Mouse (Mus musculus) E14TG2a.4 (cell line): Measurements from ENCODE around the gene Gm12166.

Experiments
- H3K27me3 ChIP-seq: 2 replicates; pipeline ENCODE4 v1.6.1; 2014; ENCODE audit warnings: low read length, control low read depth; ENCODE audit not compliant: insufficient read depth
- H3K36me3 ChIP-seq: 2 replicates; pipeline ENCODE4 v1.6.1; 2014; ENCODE audit warnings: low read length, control low read depth; ENCODE audit not compliant: insufficient read depth
- H3K4me1 ChIP-seq: replicated peaks from 2 replicates; pipeline ENCODE4 v1.6.1; 2014; ENCODE audit warnings: low read depth, low read length, control low read depth
- H3K4me3 ChIP-seq: replicated peaks from 2 replicates; pipeline ENCODE4 v1.5.1; 2014; ENCODE audit warnings: mild to moderate bottlenecking, low read length
- H3K9me3 ChIP-seq: 2 replicates; pipeline ENCODE4 v1.6.1; 2014; ENCODE audit warnings: low read length, control low read depth
- CTCF ChIP-seq: conservative IDR thresholded peaks from 2 replicates; pipeline ENCODE4 v1.5.1; 2014; ENCODE audit warnings: low read length
- NANOG ChIP-seq: IDR thresholded peaks from 2 replicates; pipeline ENCODE4 v1.6.1; 2014; ENCODE audit warnings: borderline replicate concordance, low read length, mixed read lengths
- POU5F1 ChIP-seq: IDR thresholded peaks from 2 replicates; pipeline ENCODE4 v1.6.1; 2014; ENCODE audit warnings: low read length, borderline replicate concordance

Gm12166 gene

DNA sequence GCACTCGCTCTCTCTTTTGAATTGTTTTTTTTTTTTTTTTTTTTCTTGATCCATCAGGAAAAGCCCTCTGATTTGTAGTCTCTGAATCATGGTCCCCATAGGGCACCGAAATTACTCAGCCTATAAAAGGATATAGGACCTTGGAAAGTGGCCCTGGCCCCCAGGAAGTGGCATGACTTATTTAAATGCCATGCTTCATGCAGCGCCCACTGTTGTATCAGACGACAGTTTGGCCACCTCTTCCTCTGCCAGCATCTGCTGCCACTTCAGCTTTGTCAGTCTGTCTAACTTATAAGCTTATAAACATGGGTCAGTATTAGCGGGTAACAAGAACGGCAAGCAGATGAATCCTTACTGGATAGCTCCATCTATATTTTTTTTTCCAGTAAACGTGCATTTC is 19.2 kb downstream of the Gm12166 start:
- peaks cover 10% of the 10 kb centered on the region; the same call in 1 of the 2 replicates for H3K27me3 ChIP-seq
- peaks cover 7% of the 10 kb centered on the region for H3K9me3 ChIP-seq
- H3K36me3 ChIP-seq = no peaks in the 10 kb centered on the region
- H3K4me1 ChIP-seq = peaks cover 8% of the 10 kb centered on the region
- H3K4me3 ChIP-seq = no peak overlapping the region
- no peak for TF ChIP-seq POU5F1
- TF ChIP-seq CTCF = no peak
- no peak for TF ChIP-seq NANOG

DNA sequence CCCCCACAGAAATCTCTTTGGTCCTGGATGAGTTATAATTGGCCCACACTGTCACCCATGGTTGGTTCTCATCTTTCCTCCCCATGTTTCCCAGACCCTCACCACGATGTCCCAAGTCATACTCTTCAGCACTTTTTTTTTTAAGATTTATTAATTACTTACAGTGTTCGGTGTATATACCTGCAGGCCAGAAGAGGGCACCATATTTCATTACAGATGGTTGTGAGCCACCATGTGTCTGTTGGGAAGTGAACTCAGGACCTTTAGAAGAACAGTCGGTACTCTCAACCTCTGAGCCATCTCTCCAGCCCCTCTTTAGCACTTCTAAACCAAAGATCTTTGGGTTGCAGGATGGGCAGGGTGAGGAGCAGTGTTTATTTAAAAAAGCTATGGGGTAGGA is 20.7 kb downstream of the Gm12166 start:
- H3K36me3 ChIP-seq = no peaks in the 10 kb centered on the region
- TF ChIP-seq CTCF (no peak), NANOG (no peak), POU5F1 (no peak)

DNA sequence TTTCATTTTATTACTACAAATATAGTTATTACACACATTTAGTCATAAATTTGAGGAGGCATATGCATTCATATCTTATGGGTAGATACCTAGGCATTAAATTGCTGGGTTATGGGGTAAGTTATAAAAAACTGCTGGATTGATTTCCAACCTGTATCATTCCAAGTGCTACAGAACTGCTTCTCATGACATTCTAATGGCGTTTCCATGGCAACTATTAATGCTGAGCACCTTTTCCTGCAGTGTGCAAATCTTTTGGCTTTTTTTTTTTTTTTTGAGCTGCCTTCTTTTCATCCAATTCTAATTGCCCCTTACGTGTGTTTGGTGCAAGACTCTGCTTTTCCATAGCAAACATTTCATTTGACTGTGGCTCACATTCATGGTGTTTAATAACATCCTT is 22.1 kb downstream of the Gm12166 start:
- TF ChIP-seq CTCF (no peak), NANOG (no peak), POU5F1 (no peak)
- peaks cover 7% of the 10 kb centered on the region; the same call in 1 of the 2 replicates for H3K27me3 ChIP-seq
- H3K9me3 ChIP-seq = no peaks in the 10 kb centered on the region
- H3K36me3 ChIP-seq = no peaks in the 10 kb centered on the region
- no peak overlapping the region for H3K4me3 ChIP-seq
- H3K4me1 ChIP-seq = peaks cover 11% of the 10 kb centered on the region

More for the DNA sequence above, 20.7 kb downstream of the Gm12166 start:
- Histone ChIP-seq H3K4me1 (peaks cover 8% of the 10 kb centered on the region), H3K4me3 (no peak overlapping the region), H3K27me3 (peaks cover 7% of the 10 kb centered on the region; the same call in 1 of the 2 replicates), H3K9me3 (no peaks in the 10 kb centered on the region)

DNA sequence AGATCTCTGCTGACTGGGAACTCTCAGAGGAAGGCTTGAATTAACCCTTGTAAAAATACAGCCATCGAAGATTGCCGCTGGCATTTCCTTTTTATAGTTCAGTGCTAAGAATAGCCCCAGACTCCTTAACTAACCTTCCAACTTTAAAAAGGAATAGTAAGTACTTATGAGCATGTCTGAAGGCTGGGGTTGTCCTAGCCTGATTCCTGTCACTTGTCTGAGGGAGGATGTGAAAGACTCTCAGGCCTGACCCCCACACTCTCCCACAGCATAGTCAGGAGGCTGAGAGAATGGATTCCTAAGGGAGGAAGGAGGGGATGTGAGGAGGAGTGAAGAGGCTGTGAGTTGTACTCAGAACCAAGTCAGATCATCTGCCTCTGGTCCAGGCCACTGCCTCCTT is 22.6 kb downstream of the Gm12166 start:
- no peak for TF ChIP-seq POU5F1
- no peak for TF ChIP-seq CTCF
- TF ChIP-seq NANOG = no peak
- peaks cover 11% of the 10 kb centered on the region for H3K4me1 ChIP-seq
- no peaks in the 10 kb centered on the region for H3K36me3 ChIP-seq
- no peak overlapping the region for H3K4me3 ChIP-seq
- H3K9me3 ChIP-seq = no peaks in the 10 kb centered on the region
- peaks cover 7% of the 10 kb centered on the region; the same call in 1 of the 2 replicates for H3K27me3 ChIP-seq

DNA sequence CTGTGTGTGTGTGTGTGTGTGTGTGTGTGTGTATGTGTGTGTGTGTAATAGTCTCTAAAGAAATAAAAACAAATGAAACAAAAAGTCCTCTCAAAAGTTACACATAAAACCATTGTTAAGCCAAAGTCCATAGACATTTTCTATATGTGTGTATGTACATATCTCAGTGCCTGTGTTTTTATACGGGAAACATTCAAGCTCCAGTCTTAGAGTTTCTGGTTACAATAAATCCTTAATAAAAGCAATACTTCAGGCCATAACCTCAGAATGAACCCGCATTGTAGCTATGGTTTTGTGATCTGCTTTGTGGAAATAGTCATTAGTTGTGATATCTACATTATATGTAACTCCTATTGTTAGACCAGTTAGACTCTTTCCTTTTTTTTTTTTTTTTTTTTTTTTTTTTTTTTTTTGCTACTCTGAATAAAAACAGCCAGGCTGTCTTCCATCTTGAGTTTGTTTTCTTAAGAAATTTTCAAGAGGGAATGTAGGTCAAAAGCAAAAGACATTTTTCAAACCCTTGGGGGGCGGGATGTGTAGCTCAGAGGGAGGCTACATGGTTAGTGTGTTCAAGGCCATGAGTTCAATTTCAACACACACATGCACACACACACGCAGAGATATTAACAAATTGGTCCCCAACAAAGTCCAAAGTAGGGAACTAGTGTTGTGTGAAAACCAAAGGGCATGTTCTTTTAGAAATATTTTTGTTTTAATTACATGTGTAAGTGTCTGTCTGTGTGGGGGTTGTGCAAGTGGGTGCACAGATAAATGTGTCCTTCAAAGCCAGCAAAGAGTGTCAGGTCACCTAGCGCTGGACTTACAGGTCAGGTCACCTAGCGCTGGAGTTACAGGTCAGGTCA is 23.9 kb downstream of the Gm12166 start:
- H3K4me1 ChIP-seq = peaks cover 11% of the 10 kb centered on the region
- TF ChIP-seq CTCF = no peak
- no peak for TF ChIP-seq NANOG
- TF ChIP-seq POU5F1 = no peak

DNA sequence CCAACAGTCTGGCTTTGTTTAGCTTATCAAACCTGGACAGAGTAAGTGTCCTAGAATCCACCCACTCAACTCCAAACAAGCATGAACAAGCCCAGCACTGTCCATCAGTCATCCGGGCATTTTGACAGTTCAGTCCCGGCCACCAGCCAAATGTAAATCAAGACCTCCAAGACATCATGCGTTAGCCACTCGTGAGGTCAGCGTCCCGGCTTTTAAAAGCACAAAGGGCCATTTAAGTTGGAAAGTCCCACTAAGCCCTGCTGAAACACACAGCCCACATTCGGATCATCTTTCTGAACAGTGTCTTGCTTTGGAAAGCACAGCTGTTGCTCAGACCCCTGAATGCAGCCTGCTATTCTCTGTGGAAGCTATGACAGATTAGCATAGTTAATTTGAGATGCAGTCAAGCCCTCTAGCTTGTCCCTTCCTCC is 26.1 kb downstream of the Gm12166 start:
- H3K4me1 ChIP-seq = peaks cover 7% of the 10 kb centered on the region; the same call in 1 of the 2 replicates
- H3K36me3 ChIP-seq = no peaks in the 10 kb centered on the region
- H3K4me3 ChIP-seq = no peak overlapping the region
- H3K9me3 ChIP-seq = no peaks in the 10 kb centered on the region
- H3K27me3 ChIP-seq = peaks cover 9% of the 10 kb centered on the region; the same call in 1 of the 2 replicates
- TF ChIP-seq POU5F1 = no peak
- TF ChIP-seq CTCF = no peak
- no peak for TF ChIP-seq NANOG

More for the DNA sequence above, 23.9 kb downstream of the Gm12166 start:
- Histone ChIP-seq H3K27me3 (peaks cover 3% of the 10 kb centered on the region; the same call in 1 of the 2 replicates), H3K4me3 (no peak overlapping the region), H3K9me3 (no peaks in the 10 kb centered on the region), H3K36me3 (no peaks in the 10 kb centered on the region)

DNA sequence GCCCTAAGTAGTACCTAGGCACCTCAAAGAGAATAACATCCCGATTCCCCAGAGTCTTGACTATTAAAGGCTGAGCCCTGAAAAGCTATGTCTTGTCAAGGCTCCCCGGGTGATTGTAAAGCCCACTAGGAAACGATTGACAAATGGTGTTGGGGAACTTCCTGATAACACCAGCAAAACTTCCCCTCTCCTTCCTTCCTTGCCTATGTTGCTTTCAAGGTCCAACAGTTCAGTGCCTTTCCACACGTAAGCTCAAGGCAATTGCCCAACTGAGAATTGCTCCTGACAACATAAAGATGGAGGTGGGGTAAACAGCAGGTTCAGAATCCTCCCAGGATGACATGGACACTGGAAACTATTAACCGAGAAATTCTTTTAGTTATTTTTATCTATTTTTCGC is 29.1 kb downstream of the Gm12166 start:
- TF ChIP-seq NANOG (no peak), CTCF (no peak), POU5F1 (no peak)
- H3K4me3 ChIP-seq = no peak overlapping the region
- no peaks in the 10 kb centered on the region for H3K36me3 ChIP-seq
- H3K27me3 ChIP-seq = peaks cover 9% of the 10 kb centered on the region; the same call in 1 of the 2 replicates
- no peaks in the 10 kb centered on the region for H3K9me3 ChIP-seq
- H3K4me1 ChIP-seq = peaks cover 24% of the 10 kb centered on the region

DNA sequence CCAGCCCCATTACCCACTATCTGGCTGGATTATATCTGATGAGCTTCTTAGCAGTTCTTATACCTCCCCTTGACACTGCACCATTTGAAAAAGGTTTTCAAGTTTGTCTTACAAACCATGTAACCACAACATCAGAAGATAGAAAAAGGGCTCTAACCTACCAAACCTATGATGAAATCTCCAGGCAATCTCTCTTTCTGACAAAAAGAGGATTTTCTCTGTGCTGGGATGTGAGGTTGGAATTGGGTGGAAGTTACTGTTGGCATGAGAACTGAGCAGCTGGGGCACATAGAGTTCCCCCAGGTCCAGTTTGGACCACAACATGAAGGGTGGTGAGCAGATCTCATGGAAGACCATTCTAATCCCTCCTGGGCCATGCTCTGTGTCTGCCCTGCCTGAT is 30.3 kb downstream of the Gm12166 start:
- H3K27me3 ChIP-seq = peaks cover 6% of the 10 kb centered on the region; the same call in 1 of the 2 replicates
- TF ChIP-seq NANOG (no peak), POU5F1 (no peak), CTCF (no peak)
- peaks cover 24% of the 10 kb centered on the region for H3K4me1 ChIP-seq
- no peaks in the 10 kb centered on the region for H3K9me3 ChIP-seq
- no peaks in the 10 kb centered on the region for H3K36me3 ChIP-seq
- no peak overlapping the region for H3K4me3 ChIP-seq
